30 mouse cellular contexts compared by ENCODE assay signal in the genomic region with DNA sequence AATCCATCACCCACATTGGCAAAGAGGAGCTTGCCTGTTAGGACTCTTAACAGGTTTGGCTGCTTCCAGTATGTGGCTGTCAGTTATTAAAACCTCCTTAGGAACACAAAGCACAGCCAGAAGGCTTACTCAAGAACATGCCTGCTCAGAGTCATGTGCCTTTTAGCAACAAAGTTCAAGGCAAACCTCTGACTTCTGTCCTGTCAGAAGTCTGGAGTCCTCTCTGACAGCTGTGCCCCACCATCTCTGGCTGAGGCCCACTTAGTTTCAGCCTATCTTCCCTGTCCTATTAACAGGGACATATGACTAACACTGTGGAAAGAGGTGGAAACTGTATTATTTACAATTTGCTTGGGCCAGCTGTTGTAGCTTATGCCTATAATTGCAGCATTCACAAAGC. TPM values are rescaled to one million over a fixed set of nuclear protein-coding genes. Genes with fewer than 3 reads are reported as not detected.
DNase-seq lines count a peak whose midpoint lies in the region; ATAC-seq lines count a peak whose summit lies in the region.
"Had no signal": no experiment of that assay in that cellular context is flagged by ENCODE, and none has a peak within 500 bp of the region (broad histone marks: within the 10 kb centered on the region; RNA-seq: fewer than 3 reads in every experiment).

No protein-coding gene starts in this region.

- peaks cover 89% of the 10 kb centered on the region for H3K36me3 ChIP-seq in neural tube, embryonic 15.5 days
- H3K36me3 ChIP-seq in midbrain, embryonic 10.5 days: peaks cover 93% of the 10 kb centered on the region

- H3K4me1 ChIP-seq in neural tube, embryonic 15.5 days: no peaks in the 10 kb centered on the region
- H3K4me1 ChIP-seq in midbrain, embryonic 10.5 days: no peaks in the 10 kb centered on the region
- H3K4me1 ChIP-seq: embryonic facial prominence, embryonic 12.5 days; hindbrain, embryonic 10.5 days; hindbrain, embryonic 15.5 days; liver, embryonic 12.5 days; midbrain, embryonic 13.5 days had no signal

- no peak for ATAC-seq in neural tube, embryonic 15.5 days (ENCODE audit: low FRiP score)
- ATAC-seq: forebrain, embryonic 16.5 days; inflammation-experienced regulatory T-cells, adult 6 months; liver, embryonic 12.5 days; liver, postnatal 0 days; lung, postnatal 0 days; midbrain, embryonic 13.5 days; Patski had no signal

- H3K4me2 ChIP-seq in neural tube, embryonic 15.5 days: no peak overlapping the region
- H3K4me2 ChIP-seq: embryonic facial prominence, embryonic 12.5 days; heart, embryonic 13.5 days; hindbrain, embryonic 15.5 days; liver, embryonic 12.5 days; midbrain, embryonic 13.5 days had no signal

- H3K27me3 ChIP-seq in neural tube, embryonic 15.5 days (replicated peaks): no peaks in the 10 kb centered on the region
- no peaks in the 10 kb centered on the region for H3K27me3 ChIP-seq in midbrain, embryonic 10.5 days (ENCODE audit: low read depth, poor library complexity, severe bottlenecking)
- H3K27me3 ChIP-seq: embryonic facial prominence, embryonic 12.5 days; heart, embryonic 13.5 days; hindbrain, embryonic 15.5 days; liver, embryonic 12.5 days; megakaryocyte, embryonic 14.5 days; midbrain, embryonic 13.5 days; Patski had no signal

- no peak overlapping the region for H3K9ac ChIP-seq in neural tube, embryonic 15.5 days (replicated peaks)
- H3K9ac ChIP-seq: embryonic facial prominence, embryonic 12.5 days; heart, embryonic 13.5 days; hindbrain, embryonic 15.5 days; liver, embryonic 12.5 days; liver, postnatal 0 days; midbrain, embryonic 13.5 days had no signal

- H3K9me3 ChIP-seq in neural tube, embryonic 15.5 days (replicated peaks): no peaks in the 10 kb centered on the region
- no peaks in the 10 kb centered on the region for H3K9me3 ChIP-seq in midbrain, embryonic 10.5 days (replicated peaks)
- H3K9me3 ChIP-seq: embryonic facial prominence, embryonic 12.5 days; G1E; heart, embryonic 13.5 days; hindbrain, embryonic 10.5 days; hindbrain, embryonic 15.5 days; liver, embryonic 12.5 days; midbrain, embryonic 13.5 days had no signal

- H3K27ac ChIP-seq in neural tube, embryonic 15.5 days (replicated peaks): no peak overlapping the region
- no peak overlapping the region for H3K27ac ChIP-seq in midbrain, embryonic 10.5 days (replicated peaks)
- H3K27ac ChIP-seq: embryonic facial prominence, embryonic 12.5 days; heart, adult 2 months; heart, embryonic 13.5 days; hindbrain, embryonic 10.5 days; hindbrain, embryonic 15.5 days; kidney, postnatal 0 days; liver, embryonic 12.5 days; midbrain, embryonic 13.5 days had no signal

- no peak overlapping the region for H3K4me3 ChIP-seq in neural tube, embryonic 15.5 days (replicated peaks)
- no peak overlapping the region for H3K4me3 ChIP-seq in midbrain, embryonic 10.5 days
- H3K4me3 ChIP-seq: embryonic facial prominence, embryonic 12.5 days; heart, adult 2 months; heart, embryonic 13.5 days; hindbrain, embryonic 10.5 days; hindbrain, embryonic 15.5 days; liver, embryonic 12.5 days; megakaryocyte, embryonic 14.5 days; midbrain, embryonic 13.5 days had no signal

- DNase-seq in adrenal gland, adult 2 months: peak; percentile 45
- no peak for DNase-seq in adrenal gland, adult 8-10 months
- DNase-seq in kidney, adult 9 months: peak; percentile 62
- no peak for DNase-seq in kidney, adult 11 months
- peak; percentile 52 for DNase-seq in fat pad, adult 2 months (ENCODE audit: extremely low read depth, low read depth, low spot score)
- no peak for DNase-seq in midbrain, embryonic 10.5 days (ENCODE audit: low spot score)
- DNase-seq: cerebellum, adult 11 months; cerebellum, adult 9-10 months; embryo, embryonic 11 days; heart, adult 2 months; heart, postnatal 14 days; left cerebral cortex, postnatal 4 days; liver, postnatal 0 days; lung, postnatal 4 days; retina, postnatal 1 day; thymus, postnatal 14 days had no signal

RNA-seq across cellular contexts. Expression of gene Cttn, which starts 9.5 kb away (rescaled TPM):
- total RNA-seq in adrenal gland, adult 2 months (2021): 100 to 1,000 TPM; 240 to 283 TPM
- polyA plus RNA-seq in adrenal gland, adult 2 months (2012; rRNA removed): 102 and 130 TPM in 2 replicates
- total RNA-seq in adrenal gland, adult 8-10 months (2022): 100 to 1,000 TPM; 228 to 248 (median 236) TPM
- 144 and 151 TPM in 2 replicates for polyA plus RNA-seq in neural tube, embryonic 15.5 days (2015; fragmentation: Nextera tagmentation; extraction: Ambion mirVana)
- polyA plus RNA-seq in midbrain, embryonic 10.5 days (2016; fragmentation: Nextera tagmentation; extraction: Ambion mirVana): 217 and 229 TPM in 2 replicates

Comparison
In these comparisons a context has a peak if more than half of its experiments do, and no peak if none do; other contexts are left out.
1. DNase-seq: peak in adrenal gland, adult 2 months (single experiment), kidney, adult 9 months (single experiment) and fat pad, adult 2 months (single experiment); none in adrenal gland, adult 8-10 months (single experiment), kidney, adult 11 months (single experiment) and midbrain, embryonic 10.5 days (single experiment).